Mouse (Mus musculus) embryonic facial prominence, embryonic 10.5 days (tissue): ENCODE data around the gene Olfr884. TPM values are rescaled to one million over a fixed set of nuclear protein-coding genes. Genes with fewer than 3 reads are reported as not detected.

Experiments
- DNase-seq: peaks from one replicate; pipeline ENCODE4 v3.0.0-alpha.2; 2017; ENCODE audit warnings: low spot score
- H3K27ac ChIP-seq: fragments of 300-500 bp; sonication (generic); replicated peaks from 2 replicates; pipeline ENCODE4 v1.5.1; 2016; ENCODE audit warnings: mild to moderate bottlenecking
- H3K27me3 ChIP-seq: fragments of 300-500 bp; sonication (generic); replicated peaks from 2 replicates; pipeline ENCODE4 v1.6.1; 2016; ENCODE audit warnings: low read depth, mild to moderate bottlenecking; ENCODE audit not compliant: poor library complexity, severe bottlenecking
- H3K36me3 ChIP-seq: fragments of 300-500 bp; sonication (generic); replicated peaks from 2 replicates; pipeline ENCODE4 v1.6.1; 2016; ENCODE audit warnings: mild to moderate bottlenecking, moderate library complexity
- H3K4me1 ChIP-seq: fragments of 300-500 bp; sonication (generic); 2 replicates; pipeline ENCODE4 v1.6.1; 2016
- H3K4me3 ChIP-seq: fragments of 300-500 bp; sonication (generic); 2 replicates; pipeline ENCODE4 v1.5.1; 2016; ENCODE audit warnings: mild to moderate bottlenecking, moderate library complexity
- H3K9me3 ChIP-seq: fragments of 300-500 bp; sonication (generic); 2 replicates; pipeline ENCODE4 v1.6.1; 2016; ENCODE audit warnings: mild to moderate bottlenecking
- WGBS: fragments of 180-500 bp; shearing (Covaris S2); methylation state at CpG from one replicate; pipeline ENCODE4 v1.1.7; 2016; 5-methylcytosine and 5-hydroxymethylcytosine counted together
- polyA plus RNA-seq: library from polyadenylated mRNA; unstranded; fragments of >200 nt; fragmentation: Nextera tagmentation; extraction: Ambion mirVana; gene quantifications from 2 replicates; pipeline ENCODE4 v1.2.1, GENCODE M21; 2016

Gene Olfr884
- not detected in 2 replicates for polyA plus RNA-seq

DNA sequence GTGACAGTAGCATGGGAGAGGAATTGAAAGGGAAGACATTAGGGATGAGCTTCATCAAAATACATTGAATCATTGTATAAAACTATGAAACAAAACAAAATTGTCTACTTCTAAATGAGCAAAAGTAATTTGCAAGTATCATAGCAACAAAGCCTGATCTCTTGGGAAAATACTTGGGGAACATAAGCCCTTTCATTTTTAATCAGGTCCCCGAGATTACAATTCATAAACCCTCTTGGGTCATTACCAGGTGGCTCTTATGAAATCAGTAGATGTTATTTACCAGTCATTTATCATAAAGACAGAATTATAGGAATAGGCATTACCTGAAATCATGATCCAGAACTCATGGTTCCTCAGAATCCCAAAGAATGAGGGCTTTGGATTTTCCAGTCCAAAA is at the start of gene Olfr884:
Gene Olfr884 (plus strand): TSS at position 301 of the 400 bp plus-strand sequence.
- WGBS: 82% methylated on average over 1 of the region's 1 CpGs
- Histone ChIP-seq H3K36me3 (no peaks in the 10 kb centered on the region), H3K4me3 (no peak within 1 kb of the TSS), H3K9me3 (no peaks in the 10 kb centered on the region), H3K27me3 (no peaks in the 10 kb centered on the region), H3K4me1 (no peaks in the 10 kb centered on the region), H3K27ac (no peak within 1 kb of the TSS)
- DNase-seq: no peak

- Histone ChIP-seq H3K4me1 (no peaks in the 10 kb centered on the region), H3K36me3 (no peaks in the 10 kb centered on the region), H3K27me3 (no peaks in the 10 kb centered on the region), H3K27ac (no peak overlapping the region), H3K4me3 (no peak overlapping the region), H3K9me3 (no peaks in the 10 kb centered on the region)
- 51% methylated on average over 2 of the region's 2 CpGs for WGBS
- DNase-seq: no peak
Measured at GRCm38 (mm10) chr9:37998581-37999204, 47.7 kb upstream of the Olfr884 start.

DNA sequence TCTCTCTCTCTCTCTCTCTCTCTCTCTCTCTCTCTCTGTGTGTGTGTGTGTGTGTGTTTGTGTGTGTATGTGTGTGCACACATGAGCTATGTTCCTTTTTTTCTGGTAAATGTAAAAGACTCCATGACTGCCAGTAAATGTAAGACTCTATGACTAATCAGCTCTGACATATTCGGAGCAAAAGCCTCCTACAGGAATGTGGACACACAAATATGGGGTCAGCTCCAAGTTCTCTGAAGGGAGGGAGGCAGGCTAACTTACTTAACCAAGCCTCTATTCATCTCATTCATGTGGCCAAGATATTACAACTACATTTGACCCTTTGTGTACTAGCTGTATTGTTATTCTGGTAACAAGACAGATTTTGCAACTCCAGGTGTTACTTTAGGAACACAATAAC is 46.3 kb upstream of the Olfr884 start:
- Histone ChIP-seq H3K4me3 (no peak overlapping the region), H3K9me3 (no peaks in the 10 kb centered on the region), H3K36me3 (no peaks in the 10 kb centered on the region), H3K4me1 (no peaks in the 10 kb centered on the region), H3K27me3 (no peaks in the 10 kb centered on the region), H3K27ac (no peak overlapping the region)
- 60% methylated on average over 1 of the region's 1 CpGs for WGBS
- DNase-seq: no peak

- 94% methylated on average over 1 of the region's 1 CpGs for WGBS
- H3K9me3 ChIP-seq: no peaks in the 10 kb centered on the region
- no peak within 1 kb of the TSS for H3K4me3 ChIP-seq
- no peaks in the 10 kb centered on the region for H3K4me1 ChIP-seq
- H3K36me3 ChIP-seq: no peaks in the 10 kb centered on the region
- DNase-seq: no peak
- no peaks in the 10 kb centered on the region for H3K27me3 ChIP-seq
- H3K27ac ChIP-seq: no peak within 1 kb of the TSS
Measured at GRCm38 (mm10) chr9:38025508-38025907, 20.8 kb upstream of the Olfr884 start, which contains the start of gene Olfr883. Olfr883 (plus strand) TSS chr9:38025808.

- Histone ChIP-seq H3K27me3 (no peaks in the 10 kb centered on the region), H3K36me3 (no peaks in the 10 kb centered on the region), H3K9me3 (no peaks in the 10 kb centered on the region), H3K4me1 (no peaks in the 10 kb centered on the region), H3K27ac (no peak within 1 kb of the TSS), H3K4me3 (no peak within 1 kb of the TSS)
- 86% methylated on average over 3 of the region's 3 CpGs for WGBS
- DNase-seq: no peak
Measured at GRCm38 (mm10) chr9:38061022-38061421, 14.7 kb downstream of the Olfr884 start, which contains the start of gene Olfr885. Olfr885 (plus strand) TSS chr9:38061322.

GRCm38 (mm10) chr9:38083772-38084171 is 37.4 kb downstream of the Olfr884 start, which contains the start of gene Olfr887:
Olfr887 (plus strand) TSS chr9:38084072.
- Histone ChIP-seq H3K4me1 (no peaks in the 10 kb centered on the region), H3K27me3 (no peaks in the 10 kb centered on the region), H3K36me3 (no peaks in the 10 kb centered on the region), H3K4me3 (no peak within 1 kb of the TSS), H3K9me3 (no peaks in the 10 kb centered on the region), H3K27ac (no peak within 1 kb of the TSS)
- WGBS: 88% methylated on average over 1 of the region's 1 CpGs
- DNase-seq: no peak

Other genes starting within 250 kb of the Olfr884 start
- not detected in 2 replicates for gene Olfr876, start 243.5 kb upstream of the Olfr884 start, polyA plus RNA-seq
- gene Olfr877, start 192.3 kb upstream of the Olfr884 start, polyA plus RNA-seq: not detected in 2 replicates
- gene Olfr145, start 149.8 kb upstream of the Olfr884 start, polyA plus RNA-seq: not detected in 2 replicates
- gene Olfr878, start 128.7 kb upstream of the Olfr884 start, polyA plus RNA-seq: not detected in 2 replicates
- gene Olfr881, start 54.7 kb upstream of the Olfr884 start, polyA plus RNA-seq: not detected in 2 replicates
- gene Olfr883, start 20.7 kb upstream of the Olfr884 start, polyA plus RNA-seq: not detected in 2 replicates
- gene Olfr885, start 14.8 kb downstream of the Olfr884 start, polyA plus RNA-seq: not detected in 2 replicates
- gene Olfr887, start 37.5 kb downstream of the Olfr884 start, polyA plus RNA-seq: not detected in 2 replicates
- gene Olfr888, start 61.6 kb downstream of the Olfr884 start, polyA plus RNA-seq: not detected in 2 replicates
- gene Olfr889, start 68.6 kb downstream of the Olfr884 start, polyA plus RNA-seq: 0.19 and 0.26 TPM in 2 replicates
- not detected in 2 replicates for gene Olfr890, start 96.0 kb downstream of the Olfr884 start, polyA plus RNA-seq
- gene Olfr891, start 134.3 kb downstream of the Olfr884 start, polyA plus RNA-seq: not detected in 2 replicates
- gene Olfr893, start 161.8 kb downstream of the Olfr884 start, polyA plus RNA-seq: not detected in 2 replicates
- not detected in 2 replicates for gene Olfr894, start 171.5 kb downstream of the Olfr884 start, polyA plus RNA-seq
- gene Olfr143, start 206.2 kb downstream of the Olfr884 start, polyA plus RNA-seq: not detected in 2 replicates
- not detected in 2 replicates for gene Olfr895, start 221.3 kb downstream of the Olfr884 start, polyA plus RNA-seq
- not detected in 2 replicates for gene Olfr896-ps1, start 244.6 kb downstream of the Olfr884 start, polyA plus RNA-seq